Mouse (Mus musculus) left cerebral cortex, adult 8-10 months (tissue): ENCODE measurements around the gene Btc. TPM values are rescaled to one million over a fixed set of nuclear protein-coding genes. Genes with fewer than 3 reads are reported as not detected.

ENCODE experiments used
- DNase-seq, 2 experiments: peaks; one replicate each; pipeline ENCODE4 v3.0.0; 2022; ENCODE audit warnings: low spot score in 2 of 2
- total RNA-seq, 4 experiments: library from RNA; stranded (reverse); gene quantifications; 2 replicates each; pipeline ENCODE4 v1.2.4; 2022

Gene Btc
- total RNA-seq, 4 experiments from 2014 or later = 0.50 to 1.2 (median 0.77) TPM

DNA sequence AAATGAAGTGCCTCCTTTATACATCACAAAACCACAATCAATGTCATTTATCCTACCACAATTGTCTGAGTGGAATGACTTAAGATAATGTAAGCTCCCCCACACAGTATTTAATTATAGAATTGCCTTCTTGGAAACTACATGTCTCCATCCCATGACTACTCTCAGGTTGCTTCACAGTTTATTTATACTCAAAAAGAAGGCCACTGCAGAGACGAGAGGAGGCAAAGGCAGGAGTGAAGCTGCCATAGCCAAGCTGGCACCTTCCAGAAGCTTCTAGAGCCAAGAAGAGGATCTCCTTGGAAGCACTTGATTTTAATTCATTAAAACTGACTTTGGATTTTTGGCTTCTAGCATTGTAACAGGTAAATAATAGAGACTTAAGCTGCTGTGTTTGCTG, 81.0 kb downstream of the Btc start:
- no peak for DNase-seq

DNA sequence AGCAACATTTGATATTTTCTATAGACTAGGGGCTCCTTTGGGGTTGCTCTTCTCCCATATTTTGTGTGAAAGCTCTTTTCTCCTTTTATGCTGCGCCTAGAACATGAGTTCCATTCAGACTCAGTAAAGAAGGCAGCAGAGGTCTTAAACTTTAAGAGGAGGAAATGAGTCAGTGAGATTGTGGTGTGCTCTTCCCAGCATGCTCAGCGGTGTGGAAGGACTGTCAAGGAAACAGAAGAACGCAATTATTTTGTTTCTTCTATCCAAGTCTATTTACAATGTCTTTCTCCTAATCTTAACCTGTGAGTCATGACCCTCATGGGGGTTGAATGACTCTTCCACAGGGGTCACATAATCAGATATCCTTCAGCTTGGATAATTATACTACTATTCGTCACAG, 82.4 kb downstream of the Btc start:
- no peak for DNase-seq

DNA sequence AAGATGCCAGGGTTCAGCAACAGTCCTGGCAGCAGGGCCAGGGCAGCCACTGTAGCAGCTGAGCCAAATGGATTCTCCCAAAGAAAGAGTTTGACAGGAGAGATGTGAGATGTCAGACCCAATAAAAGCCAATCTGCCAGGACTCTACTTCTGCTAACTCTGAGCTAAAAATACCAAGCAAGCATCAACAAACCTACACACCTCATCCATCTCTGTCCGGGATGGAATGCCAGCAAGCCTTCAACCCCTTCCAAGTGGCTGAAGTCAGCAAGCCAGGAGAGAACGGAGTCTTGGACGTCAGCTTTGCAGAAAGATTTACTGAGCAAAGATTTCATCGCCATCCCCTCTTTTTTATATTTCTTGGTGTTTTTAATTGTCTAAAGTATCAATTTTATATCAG, 88.8 kb downstream of the Btc start:
- no peak for DNase-seq

DNA sequence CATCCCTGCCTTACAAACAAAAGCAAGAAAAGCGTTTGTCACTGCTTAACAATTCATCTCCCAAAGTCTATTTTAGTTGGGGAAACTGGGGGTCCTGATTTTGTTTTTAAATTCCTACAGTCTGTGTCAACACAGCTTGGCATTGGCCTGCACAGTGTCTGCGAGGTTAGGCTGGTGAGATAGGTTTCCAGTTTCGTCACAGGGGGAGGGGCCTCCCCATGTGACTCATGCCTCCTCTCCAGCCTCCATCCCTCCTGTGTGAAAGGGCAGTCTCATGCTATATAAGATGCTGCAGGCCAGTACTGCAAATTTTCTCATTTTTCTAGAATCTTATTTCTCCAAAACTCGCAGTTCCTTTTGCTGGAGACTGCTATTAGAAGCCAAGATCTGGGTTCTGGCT, 91.0 kb downstream of the Btc start:
- no peak for DNase-seq

DNA sequence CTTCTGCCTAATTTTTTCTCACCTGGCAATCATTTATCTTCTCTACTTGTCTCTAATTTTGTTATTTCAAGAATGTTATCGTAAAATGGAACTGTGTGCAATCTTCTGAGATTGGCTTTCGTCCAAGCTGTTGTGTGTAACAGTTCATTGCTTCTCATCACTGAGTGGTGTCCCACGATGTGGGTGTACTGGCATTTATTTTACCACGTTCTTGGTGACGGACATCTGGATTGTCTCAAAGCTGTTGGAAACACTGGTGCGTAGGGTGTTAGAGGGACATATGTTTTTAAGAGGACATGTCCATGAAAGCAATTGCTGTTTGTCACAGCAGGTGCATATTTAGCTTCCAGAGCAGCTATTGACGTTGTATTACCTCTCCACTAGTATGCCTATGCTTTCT, 94.2 kb downstream of the Btc start:
- DNase-seq = peak; percentile 6 to 26

DNA sequence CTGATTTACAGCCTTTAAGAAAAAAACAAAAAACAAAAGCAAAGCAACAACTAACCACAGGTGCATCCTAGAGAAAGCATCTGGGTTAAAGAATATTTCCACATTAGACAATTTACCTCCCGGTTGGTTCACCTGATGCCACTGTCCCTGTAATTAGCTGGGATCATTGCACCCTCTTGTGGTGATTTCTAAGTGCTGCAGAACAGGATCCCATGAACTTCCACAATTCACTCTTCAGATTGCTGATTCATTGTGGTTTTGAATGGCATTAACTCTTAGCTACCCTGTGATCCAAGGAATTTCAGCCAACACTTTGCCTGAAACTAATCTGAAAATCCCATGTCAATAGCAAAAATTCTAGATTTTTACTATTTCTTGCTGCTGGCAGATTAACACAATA, 94.9 kb downstream of the Btc start:
- DNase-seq = peak in 1 of 2 experiments; percentile 29

Other genes with a start within 250 kb of the Btc start
- 10 to 100 TPM; 36.5 to 42.4 (median 39.2) TPM for gene Parm1, start 114.6 kb upstream of the Btc start, total RNA-seq